Mouse (Mus musculus) forebrain, embryonic 10.5 days (tissue): ENCODE measurements at regions not wholly inside any gene's neighbourhood (a gene's known extent, or its start where the extent isn't known, plus 50 kb on each side); places are given as distances from the start of the nearest gene placed in this dataset.

ENCODE experiments used
- DNase-seq: peaks from one replicate; pipeline ENCODE4 v3.0.0-alpha.2; 2017; ENCODE audit warnings: low spot score; ENCODE audit errors: extremely low spot score
- H3K27ac ChIP-seq: fragments of 300-500 bp; sonication (generic); 2 replicates; pipeline ENCODE4 v1.5.1; 2016; ENCODE audit warnings: mild to moderate bottlenecking
- H3K27me3 ChIP-seq: fragments of 300-500 bp; sonication (generic); 2 replicates; pipeline ENCODE4 v1.6.1; 2016; ENCODE audit warnings: mild to moderate bottlenecking; ENCODE audit not compliant: poor library complexity, severe bottlenecking
- H3K36me3 ChIP-seq: fragments of 300-500 bp; sonication (generic); replicated peaks from 2 replicates; pipeline ENCODE4 v1.6.1; 2016; ENCODE audit warnings: mild to moderate bottlenecking, moderate library complexity
- H3K4me1 ChIP-seq: fragments of 300-500 bp; sonication (generic); 2 replicates; pipeline ENCODE4 v1.6.1; 2016
- H3K4me3 ChIP-seq: fragments of 300-500 bp; sonication (generic); 2 replicates; pipeline ENCODE4 v1.5.1; 2016; ENCODE audit warnings: mild to moderate bottlenecking, moderate library complexity
- H3K9me3 ChIP-seq: fragments of 300-500 bp; sonication (generic); 2 replicates; pipeline ENCODE4 v1.6.1; 2016; ENCODE audit warnings: mild to moderate bottlenecking, moderate library complexity
- WGBS: fragments of 180-500 bp; shearing (Covaris S2); methylation state at CpG from one replicate; pipeline ENCODE4 v1.1.7; 2016; 5-methylcytosine and 5-hydroxymethylcytosine counted together

- no peak overlapping the region for H3K27ac ChIP-seq
- no peaks in the 10 kb centered on the region; the same call in 1 of the 2 replicates for H3K27me3 ChIP-seq
- 91% methylated on average over 1 of the region's 1 CpGs for WGBS
- no peak overlapping the region for H3K4me3 ChIP-seq
- peaks cover 7% of the 10 kb centered on the region for H3K4me1 ChIP-seq
- no peak for DNase-seq
- no peaks in the 10 kb centered on the region for H3K9me3 ChIP-seq
- H3K36me3 ChIP-seq: no peaks in the 10 kb centered on the region
Measured at GRCm38 (mm10) chr4:135042501-135042900, 78.0 kb upstream of the Runx3 start.

GRCm38 (mm10) chr4:135045054-135045453 lies 75.4 kb upstream of the Runx3 start:
- H3K27ac ChIP-seq: no peak overlapping the region
- no peaks in the 10 kb centered on the region for H3K9me3 ChIP-seq
- 85% methylated on average over 16 of the region's 16 CpGs for WGBS
- no peaks in the 10 kb centered on the region; the same call in 1 of the 2 replicates for H3K27me3 ChIP-seq
- no peaks in the 10 kb centered on the region for H3K36me3 ChIP-seq
- H3K4me1 ChIP-seq: peaks cover 7% of the 10 kb centered on the region
- no peak overlapping the region for H3K4me3 ChIP-seq
- no peak for DNase-seq

DNA sequence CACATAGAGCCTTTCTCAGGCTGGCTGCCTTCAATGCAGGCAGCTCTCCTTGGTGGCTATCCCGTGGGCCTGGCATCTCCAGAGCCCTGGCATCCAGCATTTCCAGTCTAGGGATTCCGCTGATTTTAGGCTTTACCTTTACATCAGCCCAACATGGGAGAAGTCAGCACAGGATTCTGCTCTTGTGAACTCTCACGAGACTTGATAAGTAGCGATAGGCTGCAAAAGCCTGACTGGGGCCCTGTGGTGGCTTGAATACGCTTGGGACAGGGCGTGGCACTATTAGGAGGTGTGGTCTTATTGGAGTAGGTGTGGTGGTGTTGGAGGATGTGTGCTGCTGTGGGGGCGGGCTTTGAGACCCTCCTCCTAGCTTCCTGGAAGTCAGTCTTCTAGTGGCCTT lies 73.8 kb upstream of the Runx3 start:
- WGBS: 83% methylated on average over 7 of the region's 7 CpGs
- no peaks in the 10 kb centered on the region for H3K36me3 ChIP-seq
- DNase-seq: no peak

DNA sequence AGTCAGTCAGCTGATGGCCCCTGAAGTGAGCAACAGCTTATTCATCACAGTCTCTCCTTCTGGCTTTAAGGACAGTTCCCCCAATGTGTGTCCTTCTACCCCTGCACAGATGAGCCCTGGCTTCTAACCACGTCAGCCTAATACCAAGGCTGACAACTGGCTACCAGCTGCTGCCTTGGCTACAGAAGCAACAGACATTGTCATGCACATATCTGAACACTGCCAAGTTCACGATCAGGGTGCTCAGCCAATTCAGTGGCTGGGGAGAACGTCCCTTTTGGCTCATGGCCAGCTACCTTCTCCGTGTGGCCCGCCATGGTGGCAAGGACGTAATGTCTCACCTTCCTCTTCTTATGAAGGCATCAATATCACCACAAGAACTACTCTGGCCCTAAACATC lies 73.2 kb upstream of the Runx3 start:
- 91% methylated on average over 6 of the region's 6 CpGs for WGBS
- no peaks in the 10 kb centered on the region for H3K9me3 ChIP-seq

More for the DNA sequence above, 73.8 kb upstream of the Runx3 start:
- H3K4me1 ChIP-seq: peaks cover 7% of the 10 kb centered on the region
- no peak overlapping the region for H3K4me3 ChIP-seq
- H3K27me3 ChIP-seq: no peaks in the 10 kb centered on the region; the same call in 1 of the 2 replicates
- H3K27ac ChIP-seq: no peak overlapping the region
- H3K9me3 ChIP-seq: no peaks in the 10 kb centered on the region

GRCm38 (mm10) chr4:135047771-135048170 lies 72.7 kb upstream of the Runx3 start:
- Histone ChIP-seq H3K27ac (no peak overlapping the region), H3K4me1 (peaks cover 7% of the 10 kb centered on the region), H3K27me3 (no peaks in the 10 kb centered on the region; the same call in 1 of the 2 replicates), H3K9me3 (peaks cover under 1% of the 10 kb centered on the region), H3K36me3 (no peaks in the 10 kb centered on the region), H3K4me3 (no peak overlapping the region)
- DNase-seq: no peak
- 94% methylated on average over 5 of the region's 5 CpGs for WGBS

More for the DNA sequence above, 73.2 kb upstream of the Runx3 start:
- Histone ChIP-seq H3K27me3 (no peaks in the 10 kb centered on the region; the same call in 1 of the 2 replicates), H3K27ac (no peak overlapping the region), H3K4me3 (no peak overlapping the region), H3K36me3 (no peaks in the 10 kb centered on the region), H3K4me1 (peaks cover 7% of the 10 kb centered on the region)
- DNase-seq: no peak

DNA sequence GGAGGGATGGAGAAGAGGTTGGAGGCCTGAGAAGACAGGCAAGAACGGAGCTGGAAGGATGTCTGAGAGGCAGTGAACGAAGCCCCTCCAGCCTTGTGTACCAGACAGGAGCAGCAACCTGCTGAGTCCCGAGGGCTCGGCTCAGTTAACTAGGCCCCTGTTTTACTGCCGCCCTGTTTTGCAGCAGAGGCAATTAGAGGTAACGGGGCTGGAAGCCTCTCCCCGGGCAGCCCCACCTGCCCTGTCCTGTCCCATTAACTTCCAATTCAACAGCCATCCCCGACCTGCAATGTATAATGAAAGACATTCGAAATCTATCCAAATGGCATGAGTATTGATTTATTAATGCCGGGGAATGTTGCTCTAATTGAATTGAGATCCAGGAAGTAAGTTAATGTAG lies 70.5 kb upstream of the Runx3 start:
- H3K4me1 ChIP-seq: peaks cover 3% of the 10 kb centered on the region
- 73% methylated on average over 10 of the region's 10 CpGs for WGBS
- H3K36me3 ChIP-seq: no peaks in the 10 kb centered on the region
- H3K27ac ChIP-seq: no peak overlapping the region
- no peak overlapping the region for H3K4me3 ChIP-seq
- H3K9me3 ChIP-seq: peaks cover 9% of the 10 kb centered on the region
- H3K27me3 ChIP-seq: no peaks in the 10 kb centered on the region
- DNase-seq: no peak

GRCm38 (mm10) chr4:135051466-135051865 lies 69.0 kb upstream of the Runx3 start:
- peaks cover 9% of the 10 kb centered on the region for H3K9me3 ChIP-seq
- WGBS: 85% methylated on average over 11 of the region's 11 CpGs
- H3K27ac ChIP-seq: no peak overlapping the region
- no peaks in the 10 kb centered on the region for H3K4me1 ChIP-seq
- H3K36me3 ChIP-seq: no peaks in the 10 kb centered on the region
- DNase-seq: no peak
- H3K27me3 ChIP-seq: no peaks in the 10 kb centered on the region
- H3K4me3 ChIP-seq: no peak overlapping the region

- no peaks in the 10 kb centered on the region for H3K36me3 ChIP-seq
Measured at GRCm38 (mm10) chr4:135053585-135053984, 66.9 kb upstream of the Runx3 start.

DNA sequence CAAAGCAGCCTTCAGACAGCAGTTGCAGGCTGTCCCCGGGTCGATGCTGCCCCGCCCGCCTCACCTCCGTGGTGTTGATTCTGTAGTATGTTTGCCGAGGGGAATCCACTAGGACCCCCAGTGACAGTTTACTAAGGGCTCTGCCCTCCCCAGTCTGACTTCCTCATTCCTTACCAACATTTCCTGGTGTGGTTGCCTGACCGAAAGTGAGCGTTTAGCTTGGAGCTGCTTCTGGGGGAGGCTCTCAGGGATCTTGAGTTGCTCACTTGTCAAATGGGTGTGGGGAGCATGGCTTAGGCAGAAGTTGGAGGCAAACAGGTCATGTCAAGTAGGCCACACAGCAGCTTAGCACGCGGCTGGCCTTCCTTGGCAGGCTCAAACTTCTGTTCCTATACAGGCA lies 66.1 kb upstream of the Runx3 start:
- Histone ChIP-seq H3K36me3 (no peaks in the 10 kb centered on the region), H3K27me3 (0 out of 2 replicates have a peak, but pooled peaks cover 5% of the 10 kb centered on the region), H3K9me3 (peaks cover 9% of the 10 kb centered on the region), H3K27ac (no peak overlapping the region), H3K4me1 (no peaks in the 10 kb centered on the region), H3K4me3 (no peak overlapping the region)
- 89% methylated on average over 10 of the region's 10 CpGs for WGBS
- DNase-seq: no peak

More at GRCm38 (mm10) chr4:135053585-135053984, 66.9 kb upstream of the Runx3 start:
- DNase-seq: no peak
- H3K4me3 ChIP-seq: no peak overlapping the region
- H3K9me3 ChIP-seq: peaks cover 9% of the 10 kb centered on the region
- no peaks in the 10 kb centered on the region for H3K27me3 ChIP-seq
- no peak overlapping the region for H3K27ac ChIP-seq
- H3K4me1 ChIP-seq: no peaks in the 10 kb centered on the region
- WGBS: 96% methylated on average over 11 of the region's 11 CpGs

- peaks cover 11% of the 10 kb centered on the region; the same call in 1 of the 2 replicates for H3K27me3 ChIP-seq
- no peak for DNase-seq
- no peak overlapping the region for H3K4me3 ChIP-seq
- no peaks in the 10 kb centered on the region for H3K36me3 ChIP-seq
- H3K27ac ChIP-seq: no peak overlapping the region
- peaks cover 6% of the 10 kb centered on the region; the same call in 1 of the 2 replicates for H3K4me1 ChIP-seq
- H3K9me3 ChIP-seq: peaks cover 9% of the 10 kb centered on the region
- WGBS: 92% methylated on average over 7 of the region's 7 CpGs
Measured at GRCm38 (mm10) chr4:135056371-135056770, 64.1 kb upstream of the Runx3 start.

DNA sequence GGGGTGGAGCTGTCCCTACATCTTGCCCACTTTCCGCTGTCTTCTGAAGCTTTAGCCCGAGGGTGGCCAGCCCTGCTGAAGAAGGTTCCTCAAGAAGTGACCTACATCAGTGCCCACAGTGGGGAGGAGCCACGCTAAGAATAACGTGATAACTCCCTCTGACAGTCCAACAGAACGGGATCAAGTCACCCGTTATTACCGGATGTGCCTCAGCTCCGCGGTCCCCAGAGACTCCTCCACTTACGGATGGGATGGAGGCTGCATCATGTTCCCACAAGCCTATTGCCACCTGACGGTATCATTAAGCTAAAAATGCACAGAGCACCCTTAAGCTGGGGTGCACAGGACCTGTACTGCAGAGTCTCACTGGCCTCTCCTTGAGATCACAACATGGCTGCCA lies 63.2 kb upstream of the Runx3 start:
- Histone ChIP-seq H3K36me3 (no peaks in the 10 kb centered on the region), H3K9me3 (peaks cover 9% of the 10 kb centered on the region), H3K27me3 (peaks cover 11% of the 10 kb centered on the region; the same call in 1 of the 2 replicates), H3K4me1 (peaks cover 13% of the 10 kb centered on the region; the same call in 1 of the 2 replicates), H3K4me3 (no peak overlapping the region), H3K27ac (no peak overlapping the region)
- WGBS: 88% methylated on average over 11 of the region's 11 CpGs
- DNase-seq: no peak

- no peak overlapping the region for H3K27ac ChIP-seq
- no peak overlapping the region for H3K4me3 ChIP-seq
- peaks cover 13% of the 10 kb centered on the region; the same call in 1 of the 2 replicates for H3K4me1 ChIP-seq
- DNase-seq: no peak
- H3K9me3 ChIP-seq: no peaks in the 10 kb centered on the region
- 68% methylated on average over 4 of the region's 4 CpGs for WGBS
- no peaks in the 10 kb centered on the region for H3K36me3 ChIP-seq
- peaks cover 11% of the 10 kb centered on the region; the same call in 1 of the 2 replicates for H3K27me3 ChIP-seq
Measured at GRCm38 (mm10) chr4:135058895-135059294, 61.6 kb upstream of the Runx3 start.

- WGBS: 64% methylated on average over 4 of the region's 4 CpGs
- no peaks in the 10 kb centered on the region for H3K36me3 ChIP-seq
- H3K27me3 ChIP-seq: peaks cover 11% of the 10 kb centered on the region; the same call in 1 of the 2 replicates
- no peak overlapping the region for H3K27ac ChIP-seq
- H3K4me3 ChIP-seq: no peak overlapping the region
- DNase-seq: no peak
- H3K4me1 ChIP-seq: peaks cover 13% of the 10 kb centered on the region; the same call in 1 of the 2 replicates
- no peaks in the 10 kb centered on the region for H3K9me3 ChIP-seq
Measured at GRCm38 (mm10) chr4:135061030-135061743, 59.3 kb upstream of the Runx3 start.
